Mouse (Mus musculus): Measurements from ENCODE around the gene Marc2.

DNA sequence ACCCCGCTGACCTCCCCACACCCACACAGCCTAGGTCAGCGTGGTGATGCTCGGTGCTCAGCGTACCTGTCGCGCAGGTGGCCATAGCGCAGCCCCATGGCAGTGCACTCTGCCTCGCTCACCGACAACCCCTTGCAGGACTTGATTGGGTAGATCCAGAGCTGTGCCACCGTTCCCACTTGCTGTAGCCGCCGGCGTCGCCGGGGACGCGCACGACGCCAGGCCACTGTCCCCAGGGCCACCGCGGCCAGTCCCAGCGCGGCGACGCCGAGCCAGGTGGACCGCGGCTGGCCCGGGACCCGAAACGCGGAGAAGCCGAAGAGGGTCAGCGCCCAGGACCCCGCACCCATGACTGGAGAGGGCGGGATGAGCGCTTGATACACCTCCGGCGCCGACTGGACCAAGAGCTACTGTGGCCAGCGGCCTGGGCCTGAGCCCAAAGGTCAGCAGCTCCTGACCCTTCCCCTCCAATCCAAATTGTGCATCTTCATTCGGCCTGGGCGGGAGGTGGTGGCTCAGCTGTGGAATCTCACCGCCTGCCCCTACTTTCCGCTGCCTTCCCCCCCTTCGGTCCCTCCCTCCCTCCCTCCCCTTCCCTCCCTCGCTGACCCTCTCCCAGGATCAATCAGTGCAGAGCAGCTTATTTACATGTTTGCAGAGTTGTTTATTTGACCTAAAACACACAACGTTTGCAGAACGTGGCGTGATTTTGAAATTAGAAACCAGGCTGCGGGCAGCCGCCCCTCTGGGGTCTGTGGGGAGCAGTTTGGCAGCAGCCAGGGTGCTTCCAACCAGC is 35.3 kb downstream of the Marc2 start, which contains the start of gene Marc1:
- TF ChIP-seq POLR2A (IDR thresholded peaks at IDR 0.05; ENCODE audit: low read depth, low read length) (no peak), CTCF (IDR thresholded peaks at IDR 0.05; ENCODE audit: extremely low read depth, insufficient read length, insufficient replicate concordance, low read depth, low read length) (no peak)
